Mouse (Mus musculus): ENCODE results near the gene Tmem87b.

Tmem87b gene

GRCm38 (mm10) chr2:128890661-128891335, 72.9 kb downstream of the Tmem87b start:
- no peak for DNase-seq

- peak in 1 of 2 experiments; percentile 29 for DNase-seq
Measured at GRCm38 (mm10) chr2:128892180-128892721, 74.3 kb downstream of the Tmem87b start.

GRCm38 (mm10) chr2:128902843-128903242, 84.9 kb downstream of the Tmem87b start:
- no peak for DNase-seq

- no peak for DNase-seq
Measured at GRCm38 (mm10) chr2:128903661-128904060, 85.7 kb downstream of the Tmem87b start.

Measured in kidney, postnatal 36 days (tissue).